Mouse (Mus musculus): ENCODE measurements around the gene Zfp239.
"Not testable (repeated sequence)": the region's sequence is repeated elsewhere in the genome, so short reads cannot be mapped to it uniquely, and the experiment has no call there.

The Zfp239 gene

DNA sequence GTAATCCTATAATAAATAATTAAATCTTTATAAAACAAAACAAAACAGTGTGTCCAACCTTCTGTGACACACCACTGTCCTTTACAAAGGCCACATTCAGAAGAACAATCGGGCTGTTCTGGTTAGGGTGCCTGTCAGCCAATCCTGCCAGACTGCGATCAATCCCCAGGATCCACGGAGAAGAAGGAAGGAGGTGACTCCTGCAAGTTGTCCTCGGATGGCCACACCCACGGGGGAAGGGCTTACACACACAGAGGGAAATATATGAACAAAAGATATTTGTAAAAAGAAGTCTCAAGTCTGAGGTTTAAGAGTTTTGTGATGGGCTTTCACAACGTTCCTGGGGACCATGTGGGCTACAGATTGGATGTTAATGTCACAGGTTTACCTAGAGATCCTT is at the start of gene Zfp239:
TSS of gene Zfp239 (plus strand) at position 253 of the 400 bp plus-strand sequence.
- DNase-seq (ENCODE audit: low read depth, low spot score), result peak; percentile 31

DNA sequence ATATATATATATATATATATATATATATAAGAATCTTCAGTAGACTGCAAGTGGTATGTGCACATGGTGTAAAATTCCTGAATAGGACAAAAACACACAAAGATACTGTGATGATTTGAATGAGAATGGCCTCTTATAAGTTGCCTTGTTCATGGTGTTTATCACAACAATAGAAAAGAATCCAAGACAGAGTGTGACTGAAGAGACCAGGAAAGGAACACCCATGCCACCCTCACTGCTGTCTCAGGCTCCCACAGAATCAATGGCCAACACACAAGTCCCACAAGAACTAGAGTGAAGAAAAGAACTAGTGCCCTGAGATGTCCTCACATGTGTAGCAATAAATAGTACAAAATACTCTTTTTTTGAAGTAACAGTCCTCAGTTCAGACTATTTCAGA is 47.2 kb upstream of the Zfp239 start:
- DNase-seq (ENCODE audit: low read depth, low spot score), result no peak

DNA sequence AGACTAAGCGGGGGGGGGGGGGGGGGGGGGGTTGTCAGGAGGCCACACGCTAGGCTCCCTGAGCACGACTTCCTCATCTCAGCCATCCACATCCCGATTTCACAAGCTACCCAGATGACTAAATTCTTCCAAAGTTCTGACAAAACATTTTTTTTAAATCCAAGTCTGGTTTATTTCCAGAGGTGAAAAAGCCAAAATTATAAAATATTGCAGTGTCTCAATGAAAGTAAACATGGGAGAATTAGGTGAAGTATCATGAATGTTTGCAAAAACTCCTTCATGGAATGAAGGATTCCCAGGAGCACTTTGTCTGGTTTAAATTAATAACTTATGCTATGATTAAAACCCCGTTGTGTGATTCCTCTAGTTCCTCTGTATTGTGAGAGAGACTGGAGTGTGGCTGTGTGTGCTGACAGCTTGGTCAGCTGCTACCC is 44.8 kb upstream of the Zfp239 start:
- DNase-seq (ENCODE audit: low read depth, low spot score), result no peak

DNA sequence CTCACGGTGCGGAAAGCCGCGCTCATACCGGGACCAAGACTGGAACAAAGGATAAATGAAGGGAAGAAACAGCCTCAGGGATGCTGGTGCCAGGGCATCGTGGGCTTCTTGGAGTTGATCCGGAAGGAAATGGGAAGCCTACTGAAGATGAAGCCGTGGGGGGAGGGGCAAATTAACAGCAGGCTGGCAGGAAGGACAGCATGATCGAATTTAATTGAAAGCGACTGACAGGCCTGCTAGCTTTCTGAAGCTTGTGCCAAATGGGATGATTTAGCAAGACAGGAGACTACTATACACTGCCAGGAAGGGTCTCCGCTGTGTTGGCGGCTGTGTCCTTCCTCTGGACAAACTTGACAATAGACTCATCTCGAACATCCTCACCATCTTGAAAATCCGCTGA is 41.6 kb upstream of the Zfp239 start:
- no peak for DNase-seq (ENCODE audit: low read depth, low spot score)

DNA sequence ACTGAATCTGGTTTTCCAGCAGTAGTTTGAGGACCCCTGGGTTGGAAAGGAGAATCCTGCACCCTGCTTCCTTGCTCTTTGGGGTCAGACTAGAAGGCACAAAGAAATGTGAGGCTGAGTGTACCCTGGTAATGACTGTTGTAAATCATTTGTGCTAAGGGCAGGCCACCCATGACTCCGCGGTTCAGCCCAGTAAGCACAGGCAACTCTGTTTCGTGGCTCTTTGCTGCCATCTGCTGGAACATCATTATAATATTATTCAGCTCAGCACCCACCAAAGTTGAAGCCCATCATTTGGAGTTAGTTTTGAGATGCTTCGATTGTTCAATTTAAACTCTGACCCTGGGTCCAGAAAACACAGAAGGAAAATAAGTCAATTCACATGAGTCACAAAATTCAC is 36.5 kb upstream of the Zfp239 start:
- peak; percentile 33 for DNase-seq (ENCODE audit: low read depth, low spot score)

DNA sequence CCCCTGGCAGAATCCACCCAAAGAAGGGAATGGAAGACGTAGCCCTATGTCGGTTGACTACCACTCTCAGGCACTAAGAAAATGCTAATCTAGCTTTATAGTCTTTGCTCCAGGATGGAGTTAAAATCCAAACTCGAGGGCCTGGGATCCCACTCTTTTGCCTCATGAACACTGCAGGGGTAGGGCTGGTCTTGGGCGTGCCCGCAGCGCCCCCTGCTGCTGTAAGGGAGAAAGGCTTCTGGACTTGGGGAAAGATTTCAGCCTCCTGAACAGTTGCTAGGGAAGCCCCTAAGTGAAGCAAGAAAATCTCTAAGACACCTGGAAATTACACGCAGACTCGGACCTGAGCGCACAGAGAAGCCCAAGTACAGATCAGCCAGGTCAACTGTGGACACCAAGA is 33.6 kb upstream of the Zfp239 start:
- DNase-seq (ENCODE audit: low read depth, low spot score), result no peak

DNA sequence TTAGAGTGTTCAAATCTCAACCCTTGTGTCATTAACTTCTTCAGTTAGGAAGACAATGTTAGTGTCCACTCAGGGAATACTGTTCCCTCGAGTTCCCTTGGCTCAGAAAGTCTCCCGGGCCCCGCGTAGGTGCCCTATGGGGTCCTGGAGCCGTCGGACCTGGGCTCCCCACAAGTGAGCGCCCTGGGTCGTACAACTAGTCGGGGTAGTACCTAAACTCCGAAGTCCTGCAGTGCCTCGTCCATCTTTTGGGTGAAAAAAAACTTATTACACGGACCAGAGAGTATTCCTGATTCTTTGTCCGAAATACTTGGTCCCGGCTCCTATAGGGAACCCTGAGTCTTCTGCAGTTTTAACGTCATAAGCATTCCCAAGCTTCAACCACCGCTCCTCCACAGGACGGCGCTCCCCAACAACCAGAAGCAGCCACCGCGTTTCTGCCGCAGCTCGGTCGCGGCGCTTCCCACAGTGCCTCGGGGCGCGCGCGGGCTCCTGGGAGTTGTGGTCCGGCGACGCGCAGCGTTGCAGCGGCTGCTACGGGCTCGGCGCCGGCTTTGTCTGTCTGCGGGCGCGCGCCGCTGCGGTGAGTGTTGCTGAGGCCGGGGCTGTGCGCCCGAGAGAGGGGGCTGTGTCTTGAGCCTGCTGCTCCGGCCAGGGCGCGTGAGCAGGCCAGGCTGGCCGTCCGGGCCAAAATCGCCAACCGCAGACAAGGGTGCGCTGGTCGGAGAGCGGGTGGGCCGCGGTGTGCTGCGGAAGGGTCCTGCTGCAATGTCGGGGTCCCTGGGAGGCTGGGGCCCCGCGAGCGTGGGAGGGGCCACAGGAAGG is 21.0 kb upstream of the Zfp239 start, which contains the start of gene Zfp637:
TSS of gene Zfp637 (plus strand) at position 495 of the 825 bp plus-strand sequence.
- peak; percentile 75 for DNase-seq (ENCODE audit: low read depth, low spot score)

DNA sequence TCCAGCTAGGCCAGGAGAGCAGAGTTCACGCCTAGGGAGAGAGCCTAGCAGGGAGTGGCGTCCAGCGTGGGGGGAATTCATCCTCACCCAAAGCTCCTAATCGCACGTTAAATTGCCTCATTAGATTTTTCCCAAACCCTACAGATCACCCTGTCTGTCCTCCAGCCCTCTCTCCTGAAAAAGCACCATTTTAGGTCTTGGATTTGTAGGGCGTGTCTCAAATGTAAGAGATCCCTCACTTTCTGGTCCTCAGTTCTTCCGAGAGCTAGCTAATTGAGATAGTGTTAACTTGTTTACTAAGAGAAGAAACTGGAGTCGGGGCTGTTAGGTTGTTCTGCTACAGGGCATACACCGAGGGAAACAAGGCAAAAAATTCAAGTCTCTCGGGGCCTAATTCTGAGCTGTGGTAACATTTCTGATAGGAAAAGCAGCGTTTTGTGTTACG is 20.4 kb upstream of the Zfp239 start:
- DNase-seq (ENCODE audit: low read depth, low spot score), result no peak

DNA sequence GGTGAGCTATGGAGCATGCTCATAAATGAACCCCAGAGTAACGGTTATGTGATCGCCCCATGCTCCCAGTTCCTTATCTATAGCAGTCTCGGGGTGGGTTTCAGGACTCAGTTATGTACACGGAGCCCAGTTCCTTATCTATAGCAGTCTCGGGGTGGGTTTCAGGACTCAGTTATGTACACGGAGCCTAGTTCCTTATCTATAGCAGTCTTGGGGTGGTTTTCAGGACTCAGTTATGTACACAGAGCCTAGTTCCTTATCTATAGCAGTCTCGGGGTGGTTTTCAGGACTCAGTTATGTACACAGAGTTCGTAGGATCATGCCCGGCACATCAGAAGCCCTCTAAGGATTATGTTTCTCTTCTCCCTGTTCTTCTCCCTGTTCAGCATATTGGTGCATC is 17.3 kb upstream of the Zfp239 start:
- DNase-seq (ENCODE audit: low read depth, low spot score), result no peak

DNA sequence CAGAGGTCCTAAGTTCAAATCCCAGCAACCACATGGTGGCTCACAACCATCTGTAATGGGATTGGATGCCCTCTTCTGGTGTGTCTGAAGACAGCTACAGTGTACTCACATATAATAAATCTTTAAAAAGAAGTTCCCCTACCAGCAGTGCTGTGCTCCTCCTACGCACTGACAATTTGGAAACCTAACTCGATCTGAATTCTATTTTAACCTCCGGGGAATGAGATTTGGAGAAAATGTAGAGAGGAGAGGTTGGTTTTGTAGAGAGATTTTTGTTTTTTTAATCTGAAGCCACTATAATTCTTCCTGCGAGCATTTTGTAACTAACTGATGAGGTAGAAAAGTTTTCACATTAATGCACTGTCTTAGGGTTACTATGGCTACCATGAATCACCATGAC is 15.2 kb upstream of the Zfp239 start:
- DNase-seq (ENCODE audit: low read depth, low spot score), result not testable (repeated sequence)

DNA sequence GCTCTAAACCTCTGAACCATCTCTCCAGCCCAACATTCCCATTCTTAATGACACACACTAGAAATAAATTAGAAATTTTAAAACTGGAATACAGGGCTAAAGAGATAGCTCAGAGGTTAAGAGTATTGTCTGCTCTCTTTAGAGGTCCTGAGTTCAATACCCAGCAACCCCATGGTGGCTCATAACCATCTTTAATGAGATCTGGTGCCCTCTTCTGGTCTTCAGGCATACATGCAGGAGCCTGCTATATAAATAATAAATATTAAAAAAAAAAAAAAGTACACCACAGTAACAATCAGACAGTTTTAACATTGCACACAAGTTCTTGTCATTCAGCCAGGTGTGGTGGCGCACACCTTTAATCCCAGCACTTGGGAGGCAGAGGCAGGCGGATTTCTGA is 14.1 kb upstream of the Zfp239 start:
- DNase-seq (ENCODE audit: low read depth, low spot score), result no peak

DNA sequence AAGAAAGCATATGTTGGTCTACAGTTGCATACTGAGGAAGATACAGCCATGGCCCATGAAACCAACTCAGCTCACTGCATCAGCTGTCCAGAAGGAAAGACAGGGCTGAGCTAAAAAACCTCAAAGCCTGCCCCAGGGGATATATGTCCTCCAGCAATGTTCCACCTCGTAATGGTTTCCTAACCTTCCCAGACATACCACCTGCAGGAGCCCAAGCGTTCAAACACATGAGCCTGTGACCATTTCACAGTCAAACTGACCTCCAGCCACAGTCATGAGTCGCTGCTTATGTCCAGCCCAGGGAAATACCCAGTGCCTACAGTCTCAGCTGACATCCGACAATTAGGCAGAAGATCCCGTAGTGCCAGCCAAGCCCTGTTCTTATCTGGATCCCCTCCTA is 13.3 kb upstream of the Zfp239 start:
- DNase-seq (ENCODE audit: low read depth, low spot score), result no peak

DNA sequence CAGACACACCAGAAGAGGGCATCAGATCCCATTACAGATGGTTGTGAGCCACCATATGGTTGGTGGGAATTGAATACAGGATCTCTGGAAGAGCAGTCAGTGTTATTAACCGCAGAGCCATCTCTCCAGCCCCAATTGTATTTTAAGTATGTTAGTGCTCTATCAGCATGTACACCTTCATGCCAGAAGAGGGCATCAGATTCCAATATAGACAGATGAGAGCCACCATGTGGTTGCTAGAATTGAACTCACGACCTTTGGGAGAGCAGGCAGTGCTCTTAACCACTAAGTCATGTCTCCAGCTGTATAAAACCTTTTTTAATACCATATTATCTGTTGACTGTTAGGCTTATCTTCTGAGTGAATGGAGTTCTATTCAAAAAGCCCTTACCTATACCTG is 10.2 kb upstream of the Zfp239 start:
- DNase-seq (ENCODE audit: low read depth, low spot score), result no peak

DNA sequence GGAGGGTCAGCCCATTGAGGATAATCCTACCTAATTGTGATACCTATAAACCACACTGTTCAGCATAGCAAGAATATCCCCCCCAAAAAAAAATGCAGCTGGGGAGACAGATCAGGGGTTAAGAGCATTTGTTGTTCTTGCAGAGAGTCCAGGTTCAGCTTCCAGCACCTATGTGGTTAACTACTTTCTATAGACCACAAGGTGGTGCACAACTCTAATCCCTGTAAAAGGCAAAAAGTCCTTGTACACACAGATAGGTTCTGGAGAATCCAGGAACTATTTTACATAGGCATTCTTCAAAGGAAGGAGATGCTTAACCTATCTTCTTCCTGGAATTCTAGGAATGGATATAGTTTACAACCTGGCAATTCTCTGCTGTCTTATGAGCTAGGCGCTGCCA is 3.9 kb upstream of the Zfp239 start:
- DNase-seq (ENCODE audit: low read depth, low spot score), result no peak

DNA sequence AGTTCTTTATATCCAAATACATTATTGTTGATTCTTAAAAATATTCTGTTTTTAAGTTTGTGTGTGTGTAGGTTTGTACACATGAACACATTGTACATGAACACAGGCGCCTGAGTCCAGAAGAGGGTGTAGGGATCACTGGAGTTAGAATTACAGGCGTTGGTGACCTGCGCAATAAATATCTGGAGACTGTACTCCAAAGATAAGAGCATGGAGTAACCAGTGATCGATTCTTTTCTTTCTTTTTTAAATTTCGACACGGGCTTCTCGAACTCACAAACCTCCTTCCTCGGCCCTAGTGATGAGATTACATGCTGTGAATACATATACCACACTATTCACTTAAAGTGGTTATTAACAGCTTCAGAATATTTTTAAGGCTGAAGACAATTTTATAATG is 565 bp downstream of the Zfp239 start:
- peak; percentile 28 for DNase-seq (ENCODE audit: low read depth, low spot score)

DNA sequence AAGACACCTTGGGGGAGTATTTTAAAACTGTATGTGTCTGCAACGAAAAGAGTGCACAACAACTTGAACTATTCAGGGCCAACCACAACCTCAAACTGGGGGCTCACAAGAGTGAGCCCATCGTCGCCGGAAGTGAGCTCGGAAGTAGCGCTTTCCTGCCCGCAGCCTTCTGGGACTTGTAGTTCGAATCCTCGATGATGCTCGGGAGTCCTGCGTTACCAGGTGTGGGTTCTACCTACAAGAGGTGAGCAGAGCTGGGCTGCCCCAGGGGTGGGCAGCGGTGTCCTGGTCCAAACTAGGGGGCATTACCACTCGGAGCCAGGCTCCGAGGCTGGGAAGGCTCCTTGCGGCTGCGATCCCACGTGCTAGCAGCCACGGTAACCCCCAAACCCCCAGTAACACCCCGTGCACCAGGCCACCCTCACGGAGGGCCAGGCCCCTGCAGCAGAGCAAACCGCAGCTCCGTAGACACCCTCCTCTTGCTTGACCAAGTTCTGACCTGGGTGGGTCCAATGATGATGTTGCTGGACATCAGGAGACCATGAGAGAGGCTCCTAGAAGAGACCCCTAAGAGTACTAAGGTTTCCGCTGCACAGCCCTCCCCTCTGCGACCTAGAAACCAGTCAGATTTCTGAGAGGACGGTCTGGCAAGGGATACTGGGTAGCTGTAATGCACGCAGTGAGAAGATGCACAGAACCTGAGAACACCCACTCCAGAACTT is 1.2 kb downstream of the Zfp239 start:
- DNase-seq (ENCODE audit: low read depth, low spot score), result peak; percentile 54

DNA sequence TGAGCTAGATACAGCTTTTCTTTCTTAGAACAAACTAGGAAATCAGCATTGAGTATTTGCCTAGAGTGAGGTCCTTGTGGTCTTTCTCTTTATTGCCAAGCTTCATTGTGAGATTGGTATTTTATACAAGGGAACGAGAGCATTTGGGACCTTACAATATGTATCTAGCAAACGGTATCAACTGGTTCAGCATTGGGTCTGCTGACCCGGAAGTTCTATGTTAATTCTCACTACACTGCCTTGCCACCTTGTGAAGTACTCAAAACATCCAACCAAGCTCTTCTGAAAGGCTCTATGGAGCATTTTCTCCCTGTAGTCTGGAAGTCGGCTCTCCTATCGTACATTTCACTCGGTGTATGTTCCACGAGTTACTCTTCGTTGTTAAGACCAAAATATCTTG is 1.9 kb downstream of the Zfp239 start:
- no peak for DNase-seq (ENCODE audit: low read depth, low spot score)

DNA sequence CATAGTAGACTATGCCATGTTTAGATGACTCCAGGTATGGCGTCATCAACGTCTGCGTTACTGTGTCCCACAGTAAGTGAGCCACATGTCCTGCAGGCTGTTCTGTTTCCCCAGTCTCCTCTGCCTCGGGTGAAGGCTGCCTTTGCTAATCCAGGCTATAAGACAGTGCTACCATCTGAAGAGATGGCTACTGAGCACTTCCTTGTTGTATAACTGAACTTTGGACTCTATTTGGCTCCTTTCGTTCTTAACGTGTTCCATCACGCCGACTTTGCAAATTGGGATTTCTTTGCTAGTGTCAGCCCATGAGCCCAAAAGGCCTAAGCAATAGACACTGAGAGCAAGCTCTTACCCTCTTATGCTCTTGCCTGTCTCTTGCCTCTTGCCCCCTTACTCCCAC is 6.3 kb downstream of the Zfp239 start:
- no peak for DNase-seq (ENCODE audit: low read depth, low spot score)

DNA sequence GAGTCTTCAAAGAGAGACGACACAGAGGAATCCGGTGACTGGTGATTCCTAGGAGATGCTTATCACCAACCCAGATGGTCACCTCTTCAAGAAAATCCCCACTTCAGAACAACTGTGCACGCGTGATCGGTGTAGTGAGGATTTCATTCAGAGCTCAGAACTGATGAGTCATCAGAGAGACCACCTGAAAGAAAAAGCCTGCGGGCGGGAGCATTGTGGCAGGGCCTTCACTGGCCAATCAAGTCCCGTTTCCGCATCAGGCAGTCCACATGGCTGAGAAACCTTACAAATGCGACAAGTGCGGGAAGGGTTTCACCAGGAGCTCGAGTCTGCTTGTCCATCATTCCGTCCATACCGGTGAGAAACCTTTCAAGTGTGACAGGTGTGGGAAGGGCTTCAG is 9.1 kb downstream of the Zfp239 start:
- no peak for DNase-seq (ENCODE audit: low read depth, low spot score)

DNA sequence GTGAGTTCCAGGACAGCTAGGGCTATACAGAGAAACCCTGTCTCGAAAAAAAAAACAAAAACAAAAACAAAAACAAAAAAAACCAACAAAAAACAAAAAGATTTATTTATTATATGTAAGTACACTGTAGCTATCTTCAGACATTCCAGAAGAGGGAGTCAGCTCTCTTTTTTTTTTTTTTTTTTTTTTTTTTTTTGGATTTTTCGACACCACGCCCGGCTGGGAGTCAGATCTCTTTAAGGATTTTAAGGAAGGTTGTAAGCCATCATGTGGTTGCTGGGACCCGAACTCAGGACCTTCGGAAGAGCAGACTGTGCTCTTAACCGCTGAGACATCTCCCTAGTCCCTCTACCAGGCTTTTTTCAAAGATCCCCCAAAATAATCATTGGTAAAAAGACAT is 11.6 kb downstream of the Zfp239 start:
- not testable (repeated sequence) for DNase-seq (ENCODE audit: low read depth, low spot score)

DNA sequence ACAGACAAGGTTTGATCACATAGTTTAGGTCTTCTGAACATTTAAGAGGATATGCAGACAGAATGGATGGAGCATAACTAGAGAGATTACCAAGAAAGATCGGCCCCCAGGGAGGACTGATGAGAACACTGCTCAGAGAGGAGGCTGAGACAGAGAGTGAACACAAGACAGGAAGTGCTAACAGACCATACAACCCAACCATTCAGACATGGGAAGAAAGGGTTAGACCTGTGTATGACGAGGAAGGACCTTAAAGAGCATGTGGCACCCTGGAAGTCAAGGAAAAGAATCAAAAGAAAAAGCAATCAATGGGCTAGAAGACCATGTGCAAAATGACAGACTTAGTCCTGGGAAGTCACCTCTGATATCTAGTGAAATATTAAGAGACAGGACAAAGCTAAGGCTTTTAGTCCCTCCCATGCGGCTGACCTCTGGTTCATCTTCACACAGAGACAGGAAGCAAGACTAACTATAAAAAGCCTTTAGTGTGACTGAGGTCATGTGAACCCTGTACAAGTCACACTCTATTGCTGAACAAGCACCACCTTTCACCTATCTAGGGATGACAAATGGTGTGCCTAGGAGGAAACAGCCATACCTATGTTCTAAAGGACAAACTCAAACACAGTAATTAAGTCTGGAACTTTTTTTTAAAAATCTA is 12.9 kb downstream of the Zfp239 start:
- no peak for DNase-seq (ENCODE audit: low read depth, low spot score)

DNA sequence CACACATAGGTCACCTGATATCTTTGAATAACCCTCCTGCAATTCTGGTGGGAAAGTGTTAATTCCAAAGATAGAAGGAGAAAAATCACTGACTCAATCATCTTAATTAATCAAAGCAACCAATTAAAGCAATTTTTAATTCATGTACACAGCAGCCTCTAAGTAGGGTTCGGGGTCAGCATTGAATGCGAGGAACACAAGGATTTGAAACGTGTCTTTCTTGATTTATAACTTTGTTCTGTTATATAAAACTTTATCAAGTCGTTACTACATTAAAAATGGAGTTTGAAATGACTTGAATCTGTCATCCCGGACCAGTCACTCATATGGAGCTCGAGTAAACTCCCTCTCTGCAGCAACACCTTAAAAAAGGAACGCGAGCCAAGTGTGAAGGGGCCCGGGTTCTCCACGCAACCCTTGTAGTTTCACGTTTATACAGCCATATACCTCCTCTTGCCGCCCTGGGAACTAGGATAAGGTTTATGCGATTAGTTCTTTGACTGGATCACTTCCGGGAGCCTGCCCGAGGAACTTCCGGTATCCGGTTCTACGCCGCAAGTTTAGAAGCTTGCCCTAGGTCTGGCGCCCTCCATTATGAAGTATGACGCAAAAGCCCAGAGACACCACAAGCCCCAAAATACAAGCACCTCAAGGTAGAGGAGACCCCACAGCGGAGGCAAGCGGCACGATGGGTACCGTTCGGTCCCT is 17.0 kb downstream of the Zfp239 start:
- DNase-seq (ENCODE audit: low read depth, low spot score), result peak; percentile 84
